Mouse (Mus musculus) hindbrain, embryonic 13.5 days (tissue): ENCODE data around the gene Tenm2. TPM values are rescaled to one million over a fixed set of nuclear protein-coding genes. Genes with fewer than 3 reads are reported as not detected.

ENCODE experiments used
- ATAC-seq: fragments of 200-750 bp; cut with Nextera tagmentation; 2 replicates; pipeline ENCODE4 v1.8.0; 2017; ENCODE audit warnings: moderate TSS enrichment; ENCODE audit not compliant: low FRiP score
- H3K27ac ChIP-seq: fragments of 300-500 bp; sonication (generic); 2 replicates; pipeline ENCODE4 v1.5.1; 2015; ENCODE audit warnings: inconsistent platforms, mild to moderate bottlenecking, moderate library complexity
- H3K27me3 ChIP-seq: fragments of 300-500 bp; sonication (generic); 2 replicates; pipeline ENCODE4 v1.6.1; 2015; ENCODE audit warnings: mild to moderate bottlenecking, inconsistent platforms
- H3K36me3 ChIP-seq: fragments of 300-500 bp; sonication (generic); 2 replicates; pipeline ENCODE4 v1.6.1; 2015; ENCODE audit warnings: mild to moderate bottlenecking, inconsistent platforms
- H3K4me1 ChIP-seq: fragments of 300-500 bp; sonication (generic); replicated peaks from 2 replicates; pipeline ENCODE4 v1.6.1; 2015; ENCODE audit warnings: inconsistent platforms
- H3K4me2 ChIP-seq: fragments of 300-500 bp; sonication (generic); 2 replicates; pipeline ENCODE4 v1.6.1; 2015; ENCODE audit warnings: inconsistent platforms, mild to moderate bottlenecking, moderate library complexity
- H3K4me3 ChIP-seq: fragments of 300-500 bp; sonication (generic); 2 replicates; pipeline ENCODE4 v1.5.1; 2015; ENCODE audit warnings: mild to moderate bottlenecking, inconsistent platforms
- H3K9ac ChIP-seq: fragments of 300-500 bp; sonication (generic); 2 replicates; pipeline ENCODE4 v1.6.1; 2015; ENCODE audit warnings: mild to moderate bottlenecking, inconsistent platforms
- H3K9me3 ChIP-seq: fragments of 300-500 bp; sonication (generic); 2 replicates; pipeline ENCODE4 v1.6.1; 2016; ENCODE audit warnings: inconsistent platforms
- WGBS: fragments of 180-500 bp; shearing (Covaris S2); methylation state at CpG from one replicate; pipeline ENCODE4 v1.1.7; 2015; 5-methylcytosine and 5-hydroxymethylcytosine counted together
- polyA plus RNA-seq: library from polyadenylated mRNA; unstranded; fragments of >200 nt; fragmentation: Nextera tagmentation; extraction: Ambion mirVana; gene quantifications from 2 replicates; pipeline ENCODE4 v1.2.1, GENCODE M21; 2015

Gene Tenm2
- polyA plus RNA-seq, 1 experiment from 2014 or later = 29.4 TPM

DNA sequence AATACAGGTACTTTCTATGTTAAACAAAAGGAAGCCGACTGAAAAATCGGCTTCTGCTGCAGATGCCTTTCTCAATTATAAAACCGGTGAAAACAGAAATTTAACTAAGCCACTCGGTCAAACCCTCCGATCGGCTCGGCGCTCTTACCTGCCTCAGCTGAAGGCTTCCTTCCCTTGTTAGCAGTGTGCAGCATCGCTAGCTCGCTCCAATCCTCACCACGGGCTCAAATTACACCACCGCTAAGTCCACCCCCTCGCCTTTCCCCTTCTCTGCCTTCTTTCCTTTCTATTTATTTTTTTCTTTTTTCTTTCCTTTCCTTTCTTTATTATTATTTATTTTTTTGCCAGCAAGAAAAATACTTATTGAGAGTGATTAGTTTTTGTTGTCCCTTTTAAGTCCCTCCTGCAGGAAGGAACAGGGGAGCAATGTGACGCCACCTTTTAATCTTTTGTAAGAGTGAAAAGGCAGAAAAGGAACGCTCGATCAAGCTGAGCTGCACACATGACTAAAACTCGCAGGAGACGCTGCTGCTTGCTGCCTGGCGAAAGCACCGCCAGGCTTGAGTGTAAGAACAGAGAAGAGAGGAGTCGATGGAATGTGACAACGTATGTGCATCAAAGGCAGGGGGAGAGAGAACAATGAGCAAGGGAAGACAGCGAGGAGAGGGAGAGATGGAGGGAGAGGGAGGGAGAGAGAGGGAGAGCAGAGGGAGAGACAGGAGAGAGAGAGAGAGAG lies 558.3 kb downstream of the Tenm2 start:
- Histone ChIP-seq H3K9me3 (no peaks in the 10 kb centered on the region), H3K4me1 (peaks cover 39% of the 10 kb centered on the region), H3K36me3 (no peaks in the 10 kb centered on the region), H3K27me3 (no peaks in the 10 kb centered on the region), H3K9ac (peak overlapping the region; percentile 81), H3K4me3 (peak overlapping the region; percentile 56), H3K4me2 (peak overlapping the region; percentile 76), H3K27ac (peak overlapping the region; percentile 97)
- ATAC-seq = peak; percentile 94
- under 1% methylated on average over 23 of the region's 23 CpGs for WGBS

DNA sequence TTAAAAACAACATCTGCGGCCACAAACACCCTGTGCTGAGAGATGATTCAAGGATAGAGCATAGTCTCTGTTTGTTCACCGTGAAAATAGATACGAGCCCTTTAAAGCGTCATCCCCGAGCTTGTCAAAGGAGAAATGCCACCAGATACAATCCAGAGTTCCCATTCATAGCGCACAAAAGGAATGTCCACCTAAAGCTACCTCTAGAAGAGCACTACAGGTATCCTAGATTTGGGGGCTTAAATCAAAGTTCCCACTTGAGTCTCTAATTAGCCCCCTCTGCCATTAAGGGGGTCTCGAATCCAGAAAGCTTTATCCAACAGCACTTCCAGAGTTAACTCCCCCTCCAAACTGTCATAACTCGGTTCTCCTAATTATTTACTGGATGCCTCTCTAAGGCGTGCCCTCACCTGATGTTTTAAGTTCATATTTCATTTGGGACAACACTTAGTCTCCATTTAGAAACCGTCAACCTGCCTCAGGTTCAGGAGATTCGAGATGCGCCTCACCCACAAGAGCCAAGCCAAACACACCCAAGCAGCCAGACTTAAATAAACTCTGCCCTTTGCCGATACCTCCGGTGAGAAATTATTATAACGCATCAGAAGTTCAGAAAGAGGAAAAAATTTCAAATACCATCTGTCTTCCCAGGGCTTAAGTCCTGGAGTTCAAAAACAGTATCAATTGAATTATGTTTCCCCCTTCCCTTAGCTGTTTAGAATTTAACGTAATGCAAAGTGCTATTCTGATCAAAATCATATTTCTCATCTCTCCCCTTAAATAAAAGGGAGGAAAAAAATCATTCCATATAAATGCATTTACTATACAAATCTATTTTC lies 559.1 kb downstream of the Tenm2 start:
- peak overlapping the region; percentile 56 for H3K4me3 ChIP-seq

DNA sequence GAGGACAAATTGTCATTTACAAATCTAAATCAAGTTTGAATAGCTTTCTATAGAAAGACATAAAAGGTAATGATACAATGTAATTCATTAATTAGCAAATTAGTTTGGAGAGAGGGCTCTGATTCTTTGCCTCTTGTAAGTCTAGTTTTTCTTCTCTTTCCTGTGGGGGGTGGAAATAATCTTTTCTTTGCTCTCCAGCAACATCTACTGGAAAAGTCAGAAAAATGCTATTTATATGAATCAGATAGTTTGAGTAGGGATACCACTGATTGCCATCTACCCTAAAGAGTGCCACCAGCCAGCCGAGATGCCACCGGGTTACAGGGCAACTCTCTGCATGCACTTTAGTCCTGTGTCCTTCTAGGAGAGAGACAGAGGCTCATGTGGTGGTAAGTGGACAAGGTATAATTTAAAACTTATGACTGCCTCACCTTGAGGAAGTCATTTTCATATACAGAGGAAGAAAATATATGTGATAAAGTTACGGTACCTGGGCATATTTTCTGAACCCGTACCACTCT lies 560.8 kb downstream of the Tenm2 start:
- ATAC-seq = no peak
- no peak overlapping the region for H3K27ac ChIP-seq

More for the DNA sequence above, 559.1 kb downstream of the Tenm2 start:
- Histone ChIP-seq H3K4me2 (peak overlapping the region; percentile 76), H3K4me1 (peaks cover 40% of the 10 kb centered on the region), H3K27me3 (no peaks in the 10 kb centered on the region), H3K27ac (peak overlapping the region; percentile 97), H3K36me3 (no peaks in the 10 kb centered on the region), H3K9me3 (no peaks in the 10 kb centered on the region), H3K9ac (peak overlapping the region; percentile 81)
- 24% methylated on average over 16 of the region's 16 CpGs for WGBS
- no peak for ATAC-seq

DNA sequence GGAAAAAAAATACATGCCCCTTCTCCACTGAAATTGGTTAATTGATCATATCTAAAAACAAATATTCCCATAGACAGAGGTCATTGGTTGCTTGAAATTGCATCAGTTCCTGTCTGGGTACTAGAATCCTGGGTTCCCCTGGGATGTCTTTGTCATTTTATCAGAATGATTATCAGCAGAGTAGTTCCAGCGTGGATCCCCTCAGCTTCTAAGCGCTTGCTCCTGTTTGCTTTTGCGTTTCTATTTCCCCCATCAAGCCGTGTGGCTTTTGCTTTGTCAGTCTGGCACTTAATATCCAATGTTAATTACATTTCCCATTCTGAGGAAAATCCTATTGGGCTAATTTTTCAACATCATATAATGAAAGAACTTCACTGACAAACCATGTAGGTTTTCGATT lies 561.6 kb downstream of the Tenm2 start:
- H3K4me3 ChIP-seq = peak overlapping the region; percentile 19; the same call in 1 of the 2 replicates
- 29% methylated on average over 5 of the region's 5 CpGs for WGBS
- no peak overlapping the region for H3K9ac ChIP-seq

More for the DNA sequence above, 560.8 kb downstream of the Tenm2 start:
- H3K4me2 ChIP-seq = peak overlapping the region; percentile 76
- no peaks in the 10 kb centered on the region for H3K36me3 ChIP-seq
- H3K4me1 ChIP-seq = peaks cover 42% of the 10 kb centered on the region
- no peaks in the 10 kb centered on the region for H3K27me3 ChIP-seq
- no peaks in the 10 kb centered on the region for H3K9me3 ChIP-seq
- peak overlapping the region; percentile 81; the same call in 1 of the 2 replicates for H3K9ac ChIP-seq
- peak overlapping the region; percentile 56 for H3K4me3 ChIP-seq
- WGBS = 74% methylated on average over 4 of the region's 4 CpGs

DNA sequence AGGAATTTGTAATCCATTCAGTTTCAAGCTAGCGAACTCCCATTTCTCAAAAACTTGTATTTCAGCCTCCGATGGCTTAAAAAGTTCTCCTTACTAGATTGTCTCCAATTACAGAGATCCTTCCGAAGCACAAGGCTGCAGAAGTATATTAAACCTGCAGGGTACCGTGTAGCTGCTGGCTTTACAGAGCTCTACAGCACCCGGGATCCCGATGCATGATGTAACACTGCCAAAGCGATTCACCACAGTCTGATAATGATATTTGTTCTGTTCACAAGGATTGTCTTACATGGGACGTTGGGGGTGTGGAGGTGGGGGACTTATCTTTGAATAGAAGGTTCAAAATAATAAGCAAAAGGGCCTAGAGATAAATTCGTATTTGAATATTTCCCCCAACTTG lies 564.6 kb downstream of the Tenm2 start:
- no peak for ATAC-seq
- WGBS = 77% methylated on average over 9 of the region's 9 CpGs
- H3K4me1 ChIP-seq = peaks cover 34% of the 10 kb centered on the region

More for the DNA sequence above, 561.6 kb downstream of the Tenm2 start:
- peaks cover 37% of the 10 kb centered on the region for H3K4me1 ChIP-seq
- no peak for ATAC-seq
- H3K4me2 ChIP-seq = peak overlapping the region; percentile 76
- H3K27ac ChIP-seq = peak overlapping the region; percentile 55; the same call in 1 of the 2 replicates
- H3K36me3 ChIP-seq = no peaks in the 10 kb centered on the region
- H3K9me3 ChIP-seq = no peaks in the 10 kb centered on the region
- no peaks in the 10 kb centered on the region for H3K27me3 ChIP-seq

DNA sequence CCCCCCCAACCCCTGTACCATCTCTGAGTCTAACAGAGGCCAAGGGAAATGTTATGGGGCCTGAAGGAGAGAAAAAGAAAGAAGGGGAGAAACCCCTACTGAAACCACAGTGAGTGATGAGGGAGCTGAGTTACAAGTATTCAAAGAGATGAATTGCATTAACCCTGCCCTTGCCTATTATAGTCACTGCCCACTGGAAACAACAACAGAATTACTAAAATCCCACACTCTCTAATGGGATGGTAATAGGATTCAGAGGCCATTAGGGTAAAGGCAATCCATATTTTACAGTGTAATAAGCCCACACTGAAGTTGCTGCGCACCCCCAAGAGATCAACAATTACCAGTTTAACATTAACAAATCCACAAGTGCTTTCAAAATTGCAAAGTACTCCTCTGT lies 571.7 kb downstream of the Tenm2 start:
- H3K27ac ChIP-seq = peak overlapping the region; percentile 18; the same call in 1 of the 2 replicates
- H3K4me3 ChIP-seq = no peak overlapping the region
- H3K36me3 ChIP-seq = no peaks in the 10 kb centered on the region
- no peaks in the 10 kb centered on the region for H3K9me3 ChIP-seq
- no peak overlapping the region for H3K4me2 ChIP-seq
- no peak for ATAC-seq
- H3K27me3 ChIP-seq = no peaks in the 10 kb centered on the region
- H3K4me1 ChIP-seq = peaks cover 12% of the 10 kb centered on the region
- H3K9ac ChIP-seq = no peak overlapping the region
- WGBS = 48% methylated on average over 1 of the region's 1 CpGs

More for the DNA sequence above, 564.6 kb downstream of the Tenm2 start:
- Histone ChIP-seq H3K9ac (no peak overlapping the region), H3K27me3 (no peaks in the 10 kb centered on the region), H3K27ac (no peak overlapping the region), H3K4me3 (no peak overlapping the region), H3K9me3 (no peaks in the 10 kb centered on the region), H3K36me3 (no peaks in the 10 kb centered on the region), H3K4me2 (no peak overlapping the region)

DNA sequence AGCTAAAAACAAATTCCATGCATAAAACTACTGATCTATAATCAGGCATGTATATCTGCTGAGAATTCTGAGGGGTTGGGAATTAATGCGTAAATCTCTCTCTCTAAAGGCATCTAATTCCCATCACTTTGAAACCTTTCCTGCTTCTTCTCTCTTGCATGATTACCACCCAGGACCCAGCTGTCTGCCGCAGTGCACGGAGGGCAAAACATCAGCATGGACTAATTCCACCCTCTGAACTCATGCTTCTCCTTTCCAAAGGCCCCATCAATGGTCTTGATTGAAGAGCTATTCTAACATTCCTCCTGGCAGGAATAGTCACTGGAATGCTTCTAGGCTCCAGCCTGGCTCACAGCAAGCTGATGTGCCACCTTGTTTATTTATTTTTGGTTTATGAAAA lies 572.2 kb downstream of the Tenm2 start:
- Histone ChIP-seq H3K27ac (peak overlapping the region; percentile 18; the same call in 1 of the 2 replicates), H3K4me1 (peaks cover 12% of the 10 kb centered on the region), H3K4me3 (no peak overlapping the region), H3K36me3 (no peaks in the 10 kb centered on the region), H3K9ac (no peak overlapping the region), H3K4me2 (no peak overlapping the region), H3K27me3 (no peaks in the 10 kb centered on the region), H3K9me3 (no peaks in the 10 kb centered on the region)
- WGBS = 32% methylated on average over 3 of the region's 3 CpGs
- ATAC-seq = no peak

DNA sequence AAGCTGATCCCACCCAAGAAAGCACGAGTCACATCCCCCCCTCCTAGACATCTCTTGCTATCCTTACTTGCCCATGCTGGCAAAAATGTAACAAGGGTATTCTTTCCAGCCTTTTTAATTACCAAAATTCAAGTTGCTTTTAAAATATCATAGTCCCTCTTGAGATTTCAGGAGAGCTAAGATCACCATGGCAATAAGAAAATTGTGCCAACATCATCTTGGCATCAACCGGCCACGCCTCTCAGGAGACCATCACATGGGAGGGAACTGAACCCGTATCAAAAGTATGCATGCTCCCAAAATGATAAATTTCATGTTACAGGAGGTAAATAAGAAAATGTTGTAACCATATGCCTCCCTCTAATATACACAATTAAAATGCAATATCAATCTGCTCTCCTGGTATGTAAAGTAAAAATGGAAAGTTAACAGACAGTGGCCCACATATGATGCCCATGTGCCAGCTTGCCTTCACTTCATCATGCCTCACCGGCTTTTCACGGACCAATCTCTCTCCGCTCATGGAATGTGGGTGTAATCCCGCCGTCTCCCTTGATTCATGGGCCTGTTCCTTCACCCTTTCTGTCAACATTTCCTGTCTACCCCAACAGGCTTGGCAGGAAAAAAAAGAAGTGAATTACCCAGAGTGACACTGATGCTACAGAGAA lies 582.0 kb downstream of the Tenm2 start:
- Histone ChIP-seq H3K4me2 (no peak overlapping the region), H3K4me1 (peaks cover 16% of the 10 kb centered on the region; the same call in 1 of the 2 replicates), H3K4me3 (no peak overlapping the region), H3K9me3 (no peaks in the 10 kb centered on the region), H3K27me3 (no peaks in the 10 kb centered on the region), H3K9ac (no peak overlapping the region), H3K36me3 (no peaks in the 10 kb centered on the region), H3K27ac (no peak overlapping the region)
- 75% methylated on average over 9 of the region's 9 CpGs for WGBS
- ATAC-seq = no peak

DNA sequence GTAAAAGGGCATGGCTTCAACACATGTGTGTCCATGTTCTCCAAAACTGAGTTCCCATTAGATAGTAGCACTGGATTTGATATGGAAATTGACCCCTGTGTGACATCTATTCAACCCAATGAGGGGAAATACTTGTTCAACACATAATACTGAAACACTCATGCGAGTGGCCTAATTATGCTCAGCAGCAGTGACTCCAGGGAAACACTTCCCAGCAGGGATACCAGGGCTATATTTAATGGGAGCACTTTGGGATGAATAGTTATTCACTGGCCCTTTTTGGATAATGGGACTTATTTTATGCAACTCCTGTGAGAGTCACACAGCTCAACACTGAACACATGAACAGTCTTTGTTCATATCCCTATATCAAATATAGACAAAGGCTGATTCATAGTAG lies 588.6 kb downstream of the Tenm2 start:
- Histone ChIP-seq H3K36me3 (no peaks in the 10 kb centered on the region), H3K4me1 (peaks cover 11% of the 10 kb centered on the region), H3K4me2 (no peak overlapping the region), H3K27ac (no peak overlapping the region), H3K4me3 (no peak overlapping the region), H3K9me3 (no peaks in the 10 kb centered on the region), H3K27me3 (no peaks in the 10 kb centered on the region), H3K9ac (no peak overlapping the region)
- ATAC-seq = no peak
- WGBS = 30% methylated on average over 1 of the region's 1 CpGs

DNA sequence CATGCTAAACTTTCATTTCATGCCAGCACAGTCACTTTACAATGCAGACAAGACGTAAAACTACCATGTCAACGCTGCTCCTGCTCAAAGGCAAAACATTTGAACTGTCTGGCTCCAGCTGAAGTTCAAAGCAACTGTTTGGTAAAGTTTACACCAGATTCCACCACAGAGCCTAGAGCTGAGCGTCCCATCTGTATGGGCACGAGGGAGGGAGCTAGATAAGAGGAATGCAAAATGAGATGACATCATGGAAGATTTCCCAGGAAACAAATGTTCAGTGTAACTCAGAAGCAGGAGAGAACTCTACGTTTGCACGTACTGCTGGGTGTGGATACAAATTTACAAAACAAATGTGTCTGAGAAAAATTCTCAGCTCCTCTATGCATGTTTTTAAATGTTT lies 600.7 kb downstream of the Tenm2 start:
- peaks cover 26% of the 10 kb centered on the region for H3K4me1 ChIP-seq
- no peak overlapping the region for H3K4me2 ChIP-seq
- 0 out of 2 replicates have a peak overlapping the region, but pooled peaks have one; percentile 10 for H3K27ac ChIP-seq
- H3K36me3 ChIP-seq = no peaks in the 10 kb centered on the region
- H3K27me3 ChIP-seq = no peaks in the 10 kb centered on the region
- ATAC-seq = no peak
- H3K4me3 ChIP-seq = no peak overlapping the region
- WGBS = 40% methylated on average over 6 of the region's 6 CpGs
- H3K9me3 ChIP-seq = no peaks in the 10 kb centered on the region
- H3K9ac ChIP-seq = no peak overlapping the region

DNA sequence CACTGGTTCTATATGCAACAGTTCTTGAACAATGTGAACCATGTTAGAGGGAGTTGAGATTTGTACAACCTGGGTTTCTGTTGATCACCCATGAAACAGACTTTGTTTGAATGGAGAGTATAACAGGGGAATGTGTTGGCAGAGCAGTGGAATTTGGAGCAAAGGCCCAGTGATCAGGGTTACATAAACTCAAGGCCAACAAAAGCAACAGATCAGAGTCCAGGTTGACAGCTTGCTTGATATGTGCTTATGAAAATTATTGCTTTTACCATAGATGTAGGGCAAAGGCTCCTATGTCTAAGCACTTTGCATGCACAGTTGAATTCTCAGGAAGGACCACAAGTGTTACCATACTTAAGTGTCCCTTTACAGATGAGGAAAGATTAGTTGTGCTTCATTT lies 603.6 kb downstream of the Tenm2 start:
- no peak for ATAC-seq
- no peaks in the 10 kb centered on the region for H3K36me3 ChIP-seq
- H3K4me1 ChIP-seq = peaks cover 18% of the 10 kb centered on the region

DNA sequence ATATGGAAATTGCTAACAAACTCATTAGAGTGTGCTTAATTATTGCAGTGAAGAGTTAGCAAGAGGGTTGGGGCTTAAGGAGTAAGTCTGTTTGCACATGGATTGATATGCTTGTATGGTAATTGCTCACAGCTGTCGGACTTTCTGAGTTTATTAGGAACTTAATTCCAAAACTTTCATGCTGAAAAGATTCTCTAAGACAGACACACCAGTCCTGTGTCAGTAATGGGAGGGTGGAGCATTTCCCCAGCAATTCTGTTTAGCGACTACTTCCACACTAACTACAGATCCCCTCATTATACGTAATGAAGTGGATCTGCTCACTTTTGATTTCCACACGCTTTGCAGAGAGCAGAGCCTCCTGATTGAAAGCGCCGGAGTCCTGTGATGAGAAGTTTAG lies 622.0 kb downstream of the Tenm2 start:
- Histone ChIP-seq H3K4me1 (0 out of 2 replicates have a peak, but pooled peaks cover 4% of the 10 kb centered on the region), H3K9me3 (no peaks in the 10 kb centered on the region), H3K27me3 (no peaks in the 10 kb centered on the region), H3K4me3 (no peak overlapping the region), H3K9ac (no peak overlapping the region), H3K4me2 (no peak overlapping the region), H3K27ac (no peak overlapping the region), H3K36me3 (no peaks in the 10 kb centered on the region)
- ATAC-seq = no peak
- WGBS = 77% methylated on average over 6 of the region's 6 CpGs

More for the DNA sequence above, 603.6 kb downstream of the Tenm2 start:
- Histone ChIP-seq H3K9ac (no peak overlapping the region), H3K27ac (no peak overlapping the region), H3K4me3 (no peak overlapping the region), H3K27me3 (no peaks in the 10 kb centered on the region), H3K4me2 (no peak overlapping the region), H3K9me3 (no peaks in the 10 kb centered on the region)
